Mouse (Mus musculus): ENCODE data around the gene Lcn12.

Gene Lcn12

DNA sequence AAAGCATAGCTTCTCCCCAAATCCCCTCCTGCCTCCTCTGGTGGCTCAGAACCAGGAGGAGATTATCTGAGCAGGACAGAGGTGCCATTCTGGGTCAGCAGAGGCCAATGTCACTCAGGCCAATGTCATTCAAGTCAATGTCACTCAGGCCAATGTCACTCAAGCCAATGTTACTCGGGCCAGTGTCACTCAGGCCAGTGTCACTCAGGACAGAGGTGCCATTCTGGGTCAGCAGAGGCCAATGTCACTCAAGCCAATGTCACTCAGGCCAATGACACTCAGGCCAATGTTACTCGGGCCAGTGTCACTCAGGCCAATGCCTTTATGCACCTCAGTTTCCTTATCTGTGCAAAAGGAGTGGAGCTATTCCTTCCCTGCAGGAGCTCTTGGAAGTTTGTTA, 21.2 kb downstream of the Lcn12 start:
- POLR2A ChIA-PET: interaction anchor here in 2 of 4 experiments (0.8 kb wide), 2 partner anchors 22 to 100 kb away, joined by 3 read pairs; partner anchors contain the start of gene Sapcd2 (in 1 of the 2)
- CTCF ChIA-PET: no interaction called here

DNA sequence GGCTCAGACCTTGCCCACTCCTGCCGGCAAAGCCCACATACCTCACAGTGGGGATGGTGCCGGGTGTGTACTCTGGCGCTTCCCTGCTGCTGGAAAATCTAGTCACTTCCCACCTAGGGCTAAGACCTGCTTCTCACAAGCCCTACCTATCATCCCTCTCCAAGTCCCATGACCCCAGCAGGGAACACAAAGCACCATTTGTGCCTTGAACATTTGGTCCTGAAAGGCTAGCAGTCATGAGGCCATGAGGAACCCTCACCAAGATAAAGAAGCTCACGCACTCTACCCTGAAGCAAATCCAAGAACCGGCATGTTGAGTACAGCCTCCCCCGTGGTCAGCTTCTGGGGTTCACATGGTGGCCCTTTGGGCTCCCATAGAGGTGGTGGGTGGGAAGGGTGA, 23.7 kb downstream of the Lcn12 start, which contains the start of gene Ptgds:
Gene Ptgds (minus strand): TSS at position 78 of the 400 bp plus-strand sequence.
- CTCF ChIA-PET: interaction anchor here in 1 of 4 experiments (0.6 kb wide), 1 partner anchor 49 kb away, joined by 4 read pairs; no protein-coding TSS in a partner anchor
- POLR2A ChIA-PET: interaction anchor here in 3 of 4 experiments (0.7 to 2.3 kb wide), 4 partner anchors 9 to 77 kb away, joined by 3 to 9 read pairs (median 6); partner anchors contain the start of genes Paxx (in 2 of the 3) and Traf2 (in 1 of the 3)

DNA sequence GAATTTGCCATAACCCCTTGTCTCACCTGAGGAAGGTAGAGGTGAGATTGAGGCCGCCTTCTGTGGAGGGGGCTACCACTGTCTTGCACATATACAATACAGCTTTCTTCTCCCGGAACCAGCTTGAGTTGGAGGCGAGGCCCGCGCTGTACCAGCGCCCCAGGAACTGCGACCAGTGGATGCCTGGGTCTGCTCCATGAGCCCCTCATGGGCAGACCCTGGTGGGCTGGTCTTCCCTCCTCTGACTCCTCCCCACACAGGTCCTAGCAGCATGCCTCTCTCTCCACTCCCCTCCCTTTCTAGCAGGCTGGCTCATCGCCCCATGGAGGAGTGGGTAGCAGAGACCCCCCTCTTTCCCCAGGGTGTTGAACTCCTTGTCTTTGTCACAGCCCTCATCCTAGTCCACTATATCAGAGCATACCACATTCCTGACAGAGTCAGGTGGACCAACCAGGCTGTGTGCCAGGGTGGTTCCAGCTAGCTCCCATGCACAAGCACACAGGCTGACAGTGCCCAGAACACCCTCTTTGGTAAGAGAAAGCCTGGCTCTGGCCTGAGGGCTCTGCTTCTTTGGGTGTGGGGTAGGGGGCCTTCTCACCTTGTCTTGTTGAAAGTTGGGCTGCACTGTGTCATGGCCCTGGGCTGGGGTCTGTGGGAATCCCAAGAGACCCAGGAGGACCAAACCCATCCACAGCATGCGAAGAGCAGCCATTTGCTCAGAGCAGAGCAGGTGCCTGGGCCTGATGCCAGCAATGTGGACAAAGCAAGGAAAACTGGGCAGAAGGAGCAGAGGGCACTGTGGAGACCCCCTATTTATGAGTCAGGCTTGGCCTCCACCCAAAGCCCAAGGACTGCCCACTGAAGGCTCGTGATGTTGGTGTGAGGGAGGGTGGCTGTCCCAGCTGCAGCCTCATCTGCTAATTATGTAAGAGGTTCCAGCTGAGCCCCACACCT, 24.5 kb downstream of the Lcn12 start:
- ChIA-PET POLR2A (interaction anchor here in 3 of 4 experiments (0.5 to 2.3 kb wide), 6 partner anchors 8 to 270 kb away, joined by 3 to 9 read pairs (median 5); partner anchors contain the start of genes Paxx (in 2 of the 3) and Traf2 (in 1 of the 3)), CTCF (interaction anchor here in 1 of 4 experiments (0.6 kb wide), 1 partner anchor 48 kb away, joined by 4 read pairs; no protein-coding TSS in a partner anchor)

DNA sequence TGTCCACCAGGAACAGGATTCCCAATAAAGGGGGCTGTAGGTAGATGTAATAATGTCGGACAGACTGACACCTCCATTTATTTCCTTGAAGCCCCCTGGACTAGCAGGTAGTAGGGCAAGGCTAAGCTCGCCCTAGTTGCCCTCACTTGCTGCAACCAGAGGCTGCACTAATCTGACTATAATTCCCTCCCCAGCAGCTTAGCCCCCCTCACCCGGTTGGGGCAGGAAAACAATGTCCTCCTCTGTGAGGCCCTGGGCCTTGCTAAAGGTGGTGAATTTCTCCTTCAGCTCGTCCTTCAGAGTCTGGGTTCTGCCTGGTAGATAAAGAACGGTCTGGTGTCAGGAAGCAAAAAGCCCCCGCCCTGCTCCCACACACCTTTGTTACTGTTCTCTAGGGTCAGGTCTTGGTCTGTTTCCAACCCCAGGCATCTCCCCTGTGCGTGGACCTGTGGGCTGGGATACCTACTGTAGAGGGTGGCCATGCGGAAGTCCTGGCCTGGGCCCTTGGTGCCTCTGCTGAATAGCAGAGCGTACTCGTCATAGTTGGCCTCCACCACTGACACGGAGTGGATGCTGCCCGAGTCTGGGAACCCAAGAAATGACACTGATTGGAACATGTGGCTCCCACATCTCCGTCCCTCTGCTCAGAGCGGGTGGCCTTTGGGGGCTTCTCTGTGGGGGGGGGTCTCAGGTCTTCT, 26.0 kb downstream of the Lcn12 start:
- ChIA-PET POLR2A (interaction anchor here in 2 of 4 experiments (0.7 to 2.1 kb wide), 5 partner anchors 11 to 79 kb away, joined by 3 to 5 read pairs (median 4); partner anchors contain the start of genes C8g (in 1 of the 2), Clic3 (in 1 of the 2) and Traf2 (in 1 of the 2)), CTCF (interaction anchor here in 1 of 4 experiments (0.9 kb wide), 1 partner anchor 41 kb away, joined by 3 read pairs; no protein-coding TSS in a partner anchor)

DNA sequence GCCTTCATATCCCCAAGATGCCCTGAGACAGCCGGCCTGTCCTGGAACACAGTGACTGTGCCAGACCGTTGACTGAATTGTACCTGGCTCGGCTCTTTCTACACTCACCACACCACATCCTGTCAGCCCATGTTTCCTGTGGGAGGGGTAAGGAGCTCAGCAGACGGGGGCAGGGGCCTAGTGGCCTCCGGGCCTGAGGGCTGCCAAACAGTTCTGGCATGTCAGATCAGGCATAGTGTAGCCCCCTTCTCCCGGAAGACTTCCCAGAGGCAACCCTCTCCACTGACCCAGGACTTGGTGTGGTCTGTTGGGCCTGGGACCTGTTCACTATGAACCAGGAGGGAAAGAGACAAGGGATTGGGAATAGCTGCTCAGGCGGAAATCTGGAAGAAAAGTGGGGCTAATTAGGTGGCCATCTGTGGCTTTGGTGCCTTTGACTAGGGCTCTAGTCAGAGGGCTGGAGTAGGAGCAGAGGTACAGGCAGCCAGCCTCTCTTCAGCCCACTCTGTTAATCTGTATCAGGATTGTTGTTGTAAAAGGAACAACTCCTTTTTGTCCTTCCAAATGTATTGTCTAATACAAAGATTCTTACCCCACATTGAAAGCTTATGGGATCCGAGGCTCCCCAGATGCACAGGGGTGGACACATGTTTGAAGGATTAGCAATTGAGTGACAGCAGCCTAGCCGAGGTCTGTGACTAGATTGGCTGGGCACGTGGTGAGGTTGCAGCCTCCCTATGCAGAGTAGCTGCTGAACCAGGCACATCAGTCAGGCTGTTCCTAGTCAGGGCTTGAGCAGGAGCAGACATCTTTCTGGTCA, 27.7 kb downstream of the Lcn12 start:
- POLR2A ChIA-PET: interaction anchor here in 1 of 4 experiments (0.6 to 2.1 kb wide), 3 partner anchors 9 to 241 kb away, joined by 3 to 5 read pairs (median 3); partner anchors contain the start of gene Clic3
- CTCF ChIA-PET: interaction anchor here in 1 of 4 experiments (1.0 kb wide), 1 partner anchor 37 kb away, joined by 3 read pairs; the partner anchor contains the start of gene Abca2

DNA sequence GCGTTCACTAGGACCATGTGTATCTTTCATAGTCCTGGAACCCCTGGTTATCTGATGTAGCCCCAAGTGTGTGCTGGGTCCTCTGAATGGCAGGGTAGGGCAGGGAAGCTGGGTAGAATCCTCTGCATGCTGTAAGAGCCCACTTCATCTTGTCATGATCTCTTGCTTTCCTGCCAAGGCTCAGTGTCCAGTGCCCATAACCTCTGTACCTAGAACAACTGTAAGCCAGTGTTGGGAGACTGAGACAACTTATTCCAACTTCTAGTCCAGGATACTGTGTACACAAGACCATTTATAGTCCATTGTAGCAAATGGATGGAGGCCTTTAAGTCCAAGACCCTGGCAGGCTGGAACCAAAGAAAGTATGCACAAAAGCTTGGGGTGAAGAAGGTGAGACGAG, 28.5 kb downstream of the Lcn12 start:
- CTCF ChIA-PET: interaction anchor here in 1 of 4 experiments (1.0 kb wide), 1 partner anchor 37 kb away, joined by 3 read pairs; the partner anchor contains the start of gene Abca2
- POLR2A ChIA-PET: no interaction called here

DNA sequence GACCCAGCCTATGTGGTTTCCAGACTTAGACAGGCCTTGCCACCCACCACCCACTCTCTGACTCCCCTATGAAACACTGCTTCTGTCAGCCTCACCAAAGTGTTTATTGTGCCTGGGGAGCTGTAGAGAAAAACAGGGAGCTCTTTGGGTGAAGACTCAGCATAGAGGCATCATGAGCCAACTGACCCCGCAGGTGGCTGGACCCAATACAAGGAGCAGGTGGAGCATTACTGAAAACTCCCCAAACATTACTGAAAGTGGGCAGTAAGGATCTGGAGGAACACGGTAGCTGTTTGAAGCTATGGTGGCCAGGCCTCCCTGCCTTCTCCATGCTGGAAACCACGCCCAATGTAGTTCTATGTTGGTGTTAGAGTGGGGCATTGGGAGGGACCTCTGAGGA, 30.1 kb downstream of the Lcn12 start:
- POLR2A ChIA-PET: no interaction called here
- CTCF ChIA-PET: interaction anchor here in 1 of 4 experiments (0.6 kb wide), 1 partner anchor 18 kb away, joined by 4 read pairs; no protein-coding TSS in a partner anchor

DNA sequence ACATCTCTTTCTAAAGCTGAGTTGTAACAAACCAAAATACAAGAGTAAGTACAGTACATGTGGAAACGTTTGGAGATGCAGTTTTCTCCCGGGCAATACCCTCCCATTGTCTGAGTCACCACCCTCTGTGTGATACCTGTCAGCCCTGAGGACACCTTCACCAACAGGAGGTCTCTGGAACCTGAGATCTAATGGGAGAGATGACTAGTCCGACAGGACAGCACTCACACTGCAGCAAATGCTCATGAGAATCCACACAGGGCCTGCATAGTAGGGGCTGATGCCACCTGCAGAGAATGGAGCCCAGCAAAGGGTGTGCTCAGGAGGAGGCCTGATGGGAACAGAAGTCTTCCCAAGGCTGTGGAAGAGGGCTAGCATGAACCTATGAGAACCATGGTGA, 32.3 kb downstream of the Lcn12 start:
- ChIA-PET CTCF (interaction anchor here in 2 of 4 experiments (0.6 to 1.9 kb wide), 8 partner anchors 33 to 677 kb away, joined by 3 to 6 read pairs (median 4); partner anchors contain the start of gene Abca2 (in 2 of the 2)), POLR2A (interaction anchor here in 2 of 4 experiments (0.6 to 3.0 kb wide), 13 partner anchors 8 to 281 kb away, joined by 3 to 13 read pairs (median 3); partner anchors contain the start of genes Ptgds (in 2 of the 2), Abca2 (in 1 of the 2), Anapc2 (in 1 of the 2) and Nrarp (in 1 of the 2))

DNA sequence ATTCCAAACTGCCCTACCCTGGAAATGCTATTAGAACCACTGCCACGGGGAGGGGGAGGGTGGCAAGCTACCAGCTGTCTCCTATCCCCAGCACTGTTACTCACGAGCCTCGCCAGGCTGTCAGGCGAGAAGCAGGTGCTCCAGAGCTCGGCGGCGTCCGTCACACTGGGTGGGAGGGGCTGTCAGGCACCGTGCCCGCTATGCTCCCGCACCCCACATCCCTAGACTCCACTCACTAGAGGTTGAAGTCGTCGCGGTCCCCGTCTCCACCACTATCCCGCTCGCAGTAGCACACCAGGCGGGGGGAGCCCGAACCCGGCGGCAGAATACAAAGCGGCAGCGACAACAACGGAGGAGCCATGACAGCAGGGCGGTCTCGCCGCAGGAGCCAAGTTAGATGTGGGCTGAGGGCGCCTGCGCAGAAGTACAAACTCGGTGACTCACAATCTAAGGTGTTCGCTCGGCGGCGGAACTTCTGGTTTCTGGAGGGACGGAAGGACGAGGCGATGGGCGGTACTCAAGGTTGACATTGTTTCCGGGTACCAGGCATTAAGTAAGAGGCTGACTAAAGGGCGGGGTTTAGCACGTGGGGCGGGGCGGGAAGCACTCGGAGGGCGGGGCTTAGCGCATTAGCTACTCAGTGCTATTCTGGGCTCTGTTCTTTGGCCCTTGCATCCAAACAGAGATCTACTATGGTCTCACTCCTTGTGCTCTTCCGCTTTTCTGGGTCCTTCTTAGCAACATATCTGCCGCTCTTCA, 33.0 kb downstream of the Lcn12 start, which contains the start of gene Paxx:
Gene Paxx (minus strand): TSS at position 544 of the 759 bp plus-strand sequence.
- ChIA-PET POLR2A (interaction anchor here in 2 of 4 experiments (0.6 to 3.0 kb wide), 19 partner anchors 9 to 280 kb away, joined by 3 to 13 read pairs (median 4); partner anchors contain the start of genes Ptgds (in 2 of the 2), Abca2 (in 1 of the 2), Anapc2 (in 1 of the 2) and Nrarp (in 1 of the 2)), CTCF (interaction anchor here in 2 of 4 experiments (0.6 to 1.9 kb wide), 9 partner anchors 10 to 678 kb away, joined by 3 to 6 read pairs (median 4); partner anchors contain the start of gene Abca2 (in 2 of the 2))

DNA sequence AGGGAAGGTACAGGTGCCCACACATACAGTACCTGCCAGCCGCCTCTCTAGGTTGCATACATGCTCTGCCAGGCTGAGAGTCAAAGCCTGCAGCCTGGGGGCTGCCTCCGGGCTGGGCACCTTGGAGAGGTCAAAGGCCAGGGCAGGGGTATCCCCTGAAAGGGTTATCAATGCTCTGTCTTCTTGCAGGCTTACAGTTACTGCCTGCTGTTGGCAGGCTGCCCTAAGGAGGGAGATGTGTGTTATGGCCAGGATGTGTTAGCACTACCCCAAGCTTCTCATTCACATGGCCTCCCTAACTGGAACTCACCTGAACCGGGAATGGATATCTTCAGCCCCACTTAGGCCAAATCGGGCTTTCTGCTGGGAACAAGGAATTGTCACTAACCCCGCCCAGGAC, 33.6 kb downstream of the Lcn12 start:
- ChIA-PET CTCF (interaction anchor here in 2 of 4 experiments (1.1 to 1.9 kb wide), 6 partner anchors 9 to 181 kb away, joined by 3 to 6 read pairs (median 4); partner anchors contain the start of gene Abca2 (in 1 of the 2)), POLR2A (interaction anchor here in 2 of 4 experiments (0.8 to 3.0 kb wide), 13 partner anchors 9 to 235 kb away, joined by 3 to 13 read pairs (median 6); partner anchors contain the start of genes Abca2 (in 1 of the 2), Anapc2 (in 1 of the 2), Ptgds (in 1 of the 2) and Sapcd2 (in 1 of the 2))

DNA sequence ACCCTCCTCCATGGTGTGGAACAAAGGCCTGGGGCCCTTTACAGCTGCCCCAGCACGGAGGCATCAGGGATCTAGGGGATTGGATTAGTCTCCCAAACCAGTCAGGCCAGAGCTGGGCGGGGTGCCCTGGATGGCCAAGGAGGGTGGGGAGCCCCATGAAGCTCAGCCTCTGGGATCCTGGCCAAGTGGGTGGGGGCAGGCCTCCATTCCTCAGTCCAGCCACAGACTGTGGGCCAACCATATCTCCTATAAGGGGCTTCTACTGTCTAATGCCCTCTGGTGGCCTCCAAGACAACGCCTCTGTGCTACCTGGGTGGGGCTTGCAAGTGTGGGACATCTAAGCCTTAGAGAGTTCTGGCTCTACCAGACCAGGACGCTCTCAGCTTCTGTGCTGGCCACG, 34.8 kb downstream of the Lcn12 start:
- POLR2A ChIA-PET: interaction anchor here in 2 of 4 experiments (1.1 to 3.0 kb wide), 3 partner anchors 8 to 30 kb away, joined by 3 to 13 read pairs (median 8); partner anchors contain the start of gene Abca2 (in 1 of the 2)
- CTCF ChIA-PET: interaction anchor here in 1 of 4 experiments (1.1 to 1.7 kb wide), 2 partner anchors 57 to 301 kb away, joined by 3 read pairs; no protein-coding TSS in a partner anchor

DNA sequence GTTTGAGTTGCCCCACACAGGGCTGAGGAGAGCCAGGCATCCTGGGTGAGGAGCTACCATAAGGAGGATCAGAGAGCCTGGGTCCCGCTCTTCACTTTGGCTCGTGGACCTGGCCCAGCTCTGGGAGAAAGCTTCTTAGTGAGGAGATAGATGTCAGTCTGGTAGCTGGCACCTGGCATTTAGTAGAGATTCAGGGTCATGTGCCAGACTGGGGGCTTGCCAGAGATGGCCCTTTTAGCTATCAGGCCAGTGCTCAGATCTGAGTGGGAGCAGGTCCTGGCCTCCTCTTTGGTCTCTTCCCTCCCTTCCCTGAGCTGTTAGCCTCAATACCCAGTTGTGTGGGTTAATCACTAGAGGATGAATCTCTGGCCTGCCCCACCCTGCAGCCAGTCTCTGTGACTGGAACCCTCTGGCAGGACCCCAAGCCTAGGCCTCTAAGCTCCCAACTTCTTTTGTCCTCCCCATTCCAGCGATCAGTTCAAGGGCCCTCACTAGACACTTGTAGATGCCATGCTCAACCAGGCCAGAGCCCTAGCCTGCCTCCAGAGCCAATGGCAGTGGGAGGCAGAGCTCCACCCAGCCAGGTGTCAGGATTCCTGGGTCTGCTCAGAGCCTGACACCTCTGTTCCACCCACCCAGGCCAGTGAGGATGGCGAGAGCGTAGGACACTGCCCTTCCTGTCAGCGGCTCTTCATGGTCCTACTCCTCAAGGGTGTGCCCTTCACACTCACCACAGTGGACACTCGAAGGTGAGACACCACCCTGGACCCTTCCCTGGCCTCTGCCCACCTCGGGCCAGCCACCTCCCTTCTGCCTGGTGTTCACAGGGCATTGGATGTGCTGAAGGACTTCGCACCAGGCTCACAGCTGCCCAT, 36.5 kb downstream of the Lcn12 start:
- POLR2A ChIA-PET: interaction anchor here in 2 of 4 experiments (0.5 to 2.7 kb wide), 14 partner anchors 10 to 277 kb away, joined by 3 to 12 read pairs (median 4); partner anchors contain the start of gene Abca2 (in 2 of the 2)
- CTCF ChIA-PET: interaction anchor here in 2 of 4 experiments (0.6 to 1.7 kb wide), 9 partner anchors 26 to 807 kb away, joined by 3 to 10 read pairs (median 3); partner anchors contain the start of genes Abca2 (in 1 of the 2) and Fut7 (in 1 of the 2)

DNA sequence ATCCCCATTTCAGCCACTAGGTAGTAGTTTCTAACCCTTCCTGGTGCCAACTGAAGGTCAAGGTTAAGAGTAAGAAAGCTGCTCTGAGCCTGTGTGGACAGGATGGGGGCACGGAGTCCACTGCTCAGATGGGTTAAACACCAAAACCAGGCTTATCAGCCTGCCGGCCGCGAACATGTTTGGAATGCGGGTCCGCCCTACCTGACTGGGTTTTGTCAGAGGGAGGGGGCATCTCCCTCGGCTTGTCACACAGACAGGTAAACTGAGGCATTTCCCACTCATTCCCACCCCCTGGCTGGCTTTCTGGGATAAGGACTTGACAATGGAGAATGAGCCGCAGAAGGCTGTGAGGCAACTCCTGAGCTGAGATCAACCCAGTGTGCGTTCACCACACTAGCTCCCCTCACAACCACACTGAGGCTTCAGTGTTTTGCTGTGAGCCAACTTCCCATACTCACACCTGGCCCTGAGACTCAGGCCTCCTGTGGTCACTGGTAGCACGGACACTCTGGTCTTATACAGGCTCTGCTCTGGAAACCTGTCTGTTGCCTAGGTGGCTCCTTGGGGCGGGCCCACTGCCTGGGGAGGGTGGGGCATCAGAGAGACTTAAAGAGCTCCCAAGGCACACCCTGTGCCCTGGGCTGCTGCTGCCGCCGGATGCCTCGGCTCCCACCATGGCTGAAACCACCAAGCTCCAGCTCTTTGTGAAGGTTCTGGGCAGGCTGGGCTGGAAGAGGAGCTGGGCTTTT, 37.3 kb downstream of the Lcn12 start, which contains the start of gene Clic3:
Gene Clic3 (plus strand): TSS at position 634 of the 749 bp plus-strand sequence.
- ChIA-PET POLR2A (interaction anchor here in 3 of 4 experiments (0.5 to 2.7 kb wide), 19 partner anchors 9 to 276 kb away, joined by 3 to 12 read pairs (median 4); partner anchors contain the start of genes Abca2 (in 2 of the 3) and Traf2 (in 1 of the 3)), CTCF (interaction anchor here in 2 of 4 experiments (0.6 to 1.6 kb wide), 9 partner anchors 10 to 151 kb away, joined by 3 to 6 read pairs (median 3); partner anchors contain the start of genes Abca2 (in 1 of the 2) and Fut7 (in 1 of the 2))

DNA sequence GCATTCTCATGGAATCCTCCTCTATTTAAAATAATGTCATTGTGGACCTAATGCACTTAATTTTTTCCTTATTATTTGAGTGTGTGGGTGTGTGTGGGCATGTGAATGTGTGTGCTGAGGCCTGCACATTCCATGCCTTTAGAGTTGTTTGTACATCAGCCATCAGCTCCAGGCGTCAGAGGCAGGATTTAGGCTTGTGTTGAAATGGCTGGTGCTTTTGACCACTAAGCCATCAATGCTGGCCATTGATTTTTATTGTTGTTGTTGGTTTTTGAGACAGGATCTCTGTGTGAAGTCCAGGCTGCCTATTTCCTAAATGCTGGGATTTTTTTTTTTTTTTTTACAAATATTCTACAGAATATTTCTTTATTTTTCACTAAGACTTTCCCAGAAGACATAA, 40.8 kb downstream of the Lcn12 start:
- POLR2A ChIA-PET: interaction anchor here (0.6 to 1.3 kb wide), 6 partner anchors 13 to 525 kb away, joined by 3 to 6 read pairs (median 4); no protein-coding TSS in a partner anchor
- CTCF ChIA-PET: interaction anchor here in 1 of 4 experiments (0.5 kb wide), 1 partner anchor 26 kb away, joined by 3 read pairs; no protein-coding TSS in a partner anchor

Measured in embryonic stem cell, embryonic (primary cell).